ENCODE assay signal across 17 mouse cellular contexts in genomic region chr9:55325061-55325460, GRCm38 (mm10). TPM values are rescaled to one million over a fixed set of nuclear protein-coding genes. Genes with fewer than 3 reads are reported as not detected.
DNase-seq lines count a peak whose midpoint lies in the region; ATAC-seq and TF ChIP-seq lines count a peak whose summit lies in the region.
"Had no signal": no experiment of that assay in that cellular context is flagged by ENCODE, and none has a peak within 500 bp of the region (broad histone marks: within the 10 kb centered on the region; RNA-seq: fewer than 3 reads in every experiment).

No protein-coding gene starts in this region.

- no peak overlapping the region for H3K27ac ChIP-seq in hindbrain, embryonic 14.5 days
- H3K27ac ChIP-seq in hindbrain, embryonic 16.5 days (ENCODE audit: low read depth, low read length) = no peak overlapping the region
- H3K27ac ChIP-seq in MEL (ENCODE audit: control insufficient read depth, low read depth, low read length) = no peak overlapping the region
- H3K27ac ChIP-seq: embryonic facial prominence, embryonic 12.5 days; heart, adult 2 months; kidney, embryonic 15.5 days; neural tube, embryonic 15.5 days had no signal

- intact Hi-C loops in heart, postnatal 36 days (cut with DNase I) = loop anchor here (10.0 kb wide), 1 partner anchor 220 kb away; no protein-coding TSS in a partner anchor

- peaks cover 10% of the 10 kb centered on the region for H3K4me1 ChIP-seq in hindbrain, embryonic 14.5 days (replicated peaks; ENCODE audit: control insufficient read depth, insufficient read depth, low read length)
- peaks cover 11% of the 10 kb centered on the region for H3K4me1 ChIP-seq in hindbrain, embryonic 16.5 days (ENCODE audit: control insufficient read depth, insufficient read depth, low read depth, low read length)
- H3K4me1 ChIP-seq in MEL (ENCODE audit: control insufficient read depth in 1 of 2, insufficient read depth in 2 of 2, low read length in 2 of 2) = peaks cover 0 to 4% of the 10 kb centered on the region in 2 experiments; a peak in 1 of 4 replicates
- H3K4me1 ChIP-seq: embryonic facial prominence, embryonic 12.5 days had no signal

- H3K9ac ChIP-seq in hindbrain, embryonic 14.5 days = no peak overlapping the region
- no peak overlapping the region for H3K9ac ChIP-seq in hindbrain, embryonic 16.5 days (ENCODE audit: low read depth, low read length)
- H3K9ac ChIP-seq in MEL (ENCODE audit: control insufficient read depth, low read depth, low read length, poor library complexity, severe bottlenecking) = no peak overlapping the region
- H3K9ac ChIP-seq: embryonic facial prominence, embryonic 12.5 days; kidney, embryonic 15.5 days; neural tube, embryonic 15.5 days had no signal

- peak; percentile 30 for DNase-seq in hindbrain, embryonic 14.5 days (ENCODE audit: low spot score)
- peak; percentile 8 for DNase-seq in MEL (ENCODE audit: low read depth, low spot score)
- DNase-seq in embryo, embryonic 10.5 days (ENCODE audit: low spot score) = peak; percentile 51
- peak; percentile 26 for DNase-seq in mesoderm, embryonic 11.5 days (ENCODE audit: low read depth, low spot score)
- no peak for DNase-seq in lung, adult 18-20 months
- no peak for DNase-seq in heart, postnatal 36 days
- DNase-seq: adrenal gland, adult 2 months; heart, adult 2 months; liver; lung, adult 2 months; lung, postnatal 4 days; thymus, postnatal 25 days had no signal

- ATAC-seq in hindbrain, embryonic 14.5 days (ENCODE audit: low FRiP score) = no peak
- ATAC-seq in hindbrain, embryonic 16.5 days = no peak
- ATAC-seq: CD4-positive, CD25-positive, alpha-beta regulatory T cell, adult 4 months had no signal

- no peaks in the 10 kb centered on the region for H3K36me3 ChIP-seq in hindbrain, embryonic 14.5 days (replicated peaks; ENCODE audit: control insufficient read depth, insufficient read depth)
- no peaks in the 10 kb centered on the region for H3K36me3 ChIP-seq in hindbrain, embryonic 16.5 days (ENCODE audit: control insufficient read depth, insufficient read depth, low read length)
- H3K36me3 ChIP-seq in MEL (ENCODE audit: control insufficient read depth in 1 of 2, insufficient read depth in 2 of 2, low read length in 2 of 2) = no peaks in the 10 kb centered on the region; a peak in 1 of 4 replicates
- H3K36me3 ChIP-seq: embryonic facial prominence, embryonic 12.5 days; kidney, embryonic 15.5 days; neural tube, embryonic 15.5 days had no signal

- no peaks in the 10 kb centered on the region; the same call in 1 of the 2 replicates for H3K79me2 ChIP-seq in MEL (ENCODE audit: control insufficient read depth, insufficient read depth, low read length, poor library complexity)

- TF ChIP-seq RAD21 in MEL (IDR thresholded peaks at IDR 0.05; ENCODE audit: low read depth, low read length) = no peak

- no peak for TF ChIP-seq POLR2A in MEL (IDR thresholded peaks at IDR 0.05; ENCODE audit: control insufficient read depth in 1 of 2, insufficient read depth in 1 of 2, low read depth in 1 of 2, low read length in 2 of 2, poor library complexity in 1 of 2)

- no peak for TF ChIP-seq CTCF in MEL (IDR thresholded peaks at IDR 0.05 in 2 of 3, conservative IDR thresholded peaks at IDR 0.05 in 1 of 3; ENCODE audit: control insufficient read depth in 1 of 3, insufficient read depth in 1 of 3, low read depth in 2 of 3, low read length in 3 of 3, poor library complexity in 1 of 3, severe bottlenecking in 1 of 3)

- no peak overlapping the region for H3K4me2 ChIP-seq in hindbrain, embryonic 14.5 days (replicated peaks)
- no peak overlapping the region for H3K4me2 ChIP-seq in hindbrain, embryonic 16.5 days (ENCODE audit: low read length)

- H3K9me3 ChIP-seq in hindbrain, embryonic 14.5 days (ENCODE audit: control insufficient read depth, low read length) = no peaks in the 10 kb centered on the region
- H3K9me3 ChIP-seq in hindbrain, embryonic 16.5 days (ENCODE audit: control insufficient read depth, low read length) = no peaks in the 10 kb centered on the region
- H3K9me3 ChIP-seq in MEL (replicated peaks; ENCODE audit: insufficient read depth, low read length) = no peaks in the 10 kb centered on the region
- H3K9me3 ChIP-seq: embryonic facial prominence, embryonic 12.5 days; kidney, embryonic 15.5 days; neural tube, embryonic 15.5 days had no signal

- H3K27me3 ChIP-seq in hindbrain, embryonic 14.5 days (ENCODE audit: control insufficient read depth, insufficient read depth, low read length) = 0 out of 2 replicates have a peak, but pooled peaks cover 6% of the 10 kb centered on the region
- H3K27me3 ChIP-seq in hindbrain, embryonic 16.5 days (replicated peaks; ENCODE audit: control insufficient read depth, insufficient read depth, low read length) = no peaks in the 10 kb centered on the region
- peaks cover 19 to 41% of the 10 kb centered on the region in 2 experiments for H3K27me3 ChIP-seq in MEL (ENCODE audit: control insufficient read depth in 1 of 2, insufficient read depth in 2 of 2, low read length in 2 of 2)

- WGBS in hindbrain, embryonic 14.5 days = 21% methylated on average over 1 of the region's 1 CpGs
- WGBS in hindbrain, embryonic 16.5 days = 20% methylated on average over 1 of the region's 1 CpGs

- no peak overlapping the region for H3K4me3 ChIP-seq in hindbrain, embryonic 14.5 days (replicated peaks; ENCODE audit: low read length)
- no peak overlapping the region for H3K4me3 ChIP-seq in hindbrain, embryonic 16.5 days (ENCODE audit: low read length)
- H3K4me3 ChIP-seq in MEL (ENCODE audit: control insufficient read depth in 1 of 2, insufficient read depth in 1 of 2, low read depth in 2 of 2, low read length in 2 of 2) = no peak overlapping the region
- H3K4me3 ChIP-seq: heart, adult 2 months had no signal

- no peak for TF ChIP-seq EP300 in MEL (IDR thresholded peaks at IDR 0.05; ENCODE audit: low read depth in 1 of 2, low read length in 2 of 2)

TF ChIP-seq in MEL, 35 proteins besides CTCF, POLR2A, EP300 and RAD21:
- TF ChIP-seq POLR2AphosphoS5 (IDR thresholded peaks at IDR 0.05; ENCODE audit: borderline replicate concordance, low read depth, low read length) (no peak), UBTF (IDR thresholded peaks at IDR 0.05; ENCODE audit: borderline replicate concordance, insufficient read depth, low read depth, low read length) (no peak), CHD2 (IDR thresholded peaks at IDR 0.05; ENCODE audit: low read length) (no peak), USF2 (IDR thresholded peaks at IDR 0.05; ENCODE audit: borderline replicate concordance in 1 of 2, insufficient read depth in 1 of 2, low read depth in 1 of 2, low read length in 2 of 2) (no peak), MAFK (IDR thresholded peaks at IDR 0.05; ENCODE audit: borderline replicate concordance, low read depth, low read length) (no peak), TBP (IDR thresholded peaks at IDR 0.05; ENCODE audit: low read depth, low read length) (no peak), GATA1 (IDR thresholded peaks at IDR 0.05; ENCODE audit: low read depth, low read length) (no peak), SIN3A (IDR thresholded peaks at IDR 0.05; ENCODE audit: low read length) (no peak), MAZ (IDR thresholded peaks at IDR 0.05; ENCODE audit: low read depth, low read length) (no peak), BHLHE40 (IDR thresholded peaks at IDR 0.05; ENCODE audit: borderline replicate concordance, low read depth, low read length) (no peak), ELF1 (IDR thresholded peaks at IDR 0.05; ENCODE audit: low read depth, low read length) (no peak), CHD1 (IDR thresholded peaks at IDR 0.05; ENCODE audit: low read depth, low read length) (no peak), GABPA (IDR thresholded peaks at IDR 0.05; ENCODE audit: low read depth, low read length) (no peak)

RNA-seq across cellular contexts. Expression of gene Nrg4, which starts 1.6 kb away (rescaled TPM):
- 1.7 and 1.8 TPM in 2 replicates for polyA plus RNA-seq in hindbrain, embryonic 14.5 days (2014; fragmentation: Nextera tagmentation; extraction: Ambion mirVana)
- polyA plus RNA-seq in hindbrain, embryonic 16.5 days (2015; fragmentation: Nextera tagmentation; extraction: Ambion mirVana) = 1.6 and 1.7 TPM in 2 replicates
- total RNA-seq in MEL (2012; rRNA removed) = 0.08 TPM in 1 of 2 replicates, not detected in the other
- under 1 TPM in 1 of 2 experiments, not detected in 1; 0.67 TPM for polyA plus RNA-seq in MEL (2012; ENCODE audit: insufficient read depth in 1 of 2, insufficient read length in 2 of 2, low read depth in 1 of 2, low replicate concordance in 2 of 2, missing spikeins in 1 of 2)
- total RNA-seq in heart, postnatal 36 days (2021) = 1 to 10 TPM; 1.6 to 1.7 TPM

RNA-seq across cellular contexts. Expression of gene Tmem266, which starts 1.7 kb away (rescaled TPM):
- polyA plus RNA-seq in hindbrain, embryonic 14.5 days (2014; fragmentation: Nextera tagmentation; extraction: Ambion mirVana) = 2.2 and 2.9 TPM in 2 replicates
- polyA plus RNA-seq in hindbrain, embryonic 16.5 days (2015; fragmentation: Nextera tagmentation; extraction: Ambion mirVana) = 6.0 and 6.5 TPM in 2 replicates
- total RNA-seq in MEL (2012; rRNA removed) = not detected in 2 replicates
- polyA plus RNA-seq in MEL (2012; ENCODE audit: insufficient read depth in 1 of 2, insufficient read length in 2 of 2, low read depth in 1 of 2, low replicate concordance in 2 of 2, missing spikeins in 1 of 2) = not detected
- 1 to 10 TPM; 1.8 to 2.4 TPM for total RNA-seq in heart, postnatal 36 days (2021)
- polyA plus RNA-seq: CD4-positive, CD25-positive, alpha-beta regulatory T cell, adult 4 months had no signal

Comparison
In these comparisons a context has a peak if more than half of its experiments do, and no peak if none do; other contexts are left out.
1. DNase-seq: peak in hindbrain, embryonic 14.5 days (single experiment), MEL (single experiment), embryo, embryonic 10.5 days (single experiment) and mesoderm, embryonic 11.5 days (single experiment); none in lung, adult 18-20 months (0 of 2) and heart, postnatal 36 days (0 of 2).